Mouse (Mus musculus) embryonic stem cell, embryonic (primary cell): ENCODE data around the gene Hmgn2.
"Not testable (repeated sequence)": the region's sequence is repeated elsewhere in the genome, so short reads cannot be mapped to it uniquely, and the experiment has no call there.

ENCODE experiments used
- CTCF ChIA-PET, 4 experiments: fragments of 300-600 bp in 2 of 4; fragments of 350-600 bp in 2 of 4; sonication (Branson Sonifier 250); formaldehyde crosslinking; loops; one replicate each; lab custom pipeline; 2022; ENCODE audit warnings: inconsistent platforms in 2 of 4; lab: Charles Lee
- POLR2A ChIA-PET, 4 experiments: fragments of 300-600 bp in 2 of 4; fragments of 350-600 bp in 2 of 4; sonication (Branson Sonifier 250); formaldehyde crosslinking; loops; one replicate each; lab custom pipeline; 2022; ENCODE audit warnings: antibody characterized with exemption in 4 of 4, inconsistent platforms in 1 of 4; lab: Charles Lee

Hmgn2 gene

DNA sequence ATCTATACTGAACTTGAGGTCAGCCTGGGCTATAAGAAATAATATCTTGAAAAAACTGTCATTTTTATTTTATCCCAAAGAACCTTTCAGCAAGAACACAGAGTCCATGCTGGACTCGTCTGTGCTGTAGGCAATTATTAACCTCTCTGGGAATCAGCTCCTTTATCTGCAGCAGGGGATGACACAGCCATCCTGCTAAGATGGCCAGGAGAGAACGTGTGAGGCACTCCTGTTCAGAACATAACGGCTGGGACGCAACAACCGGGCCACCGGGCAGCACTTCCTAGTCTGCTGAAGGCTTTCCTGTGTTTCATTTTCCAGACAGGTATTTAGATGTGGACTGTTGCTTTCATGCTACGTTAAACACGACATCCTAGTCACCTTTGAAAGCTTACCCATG lies 26.2 kb upstream of the Hmgn2 start:
- ChIA-PET POLR2A (interaction anchor here in 2 of 4 experiments (0.5 to 2.2 kb wide), 8 partner anchors 8 to 133 kb away, joined by 3 to 7 read pairs (median 4); partner anchors contain the start of gene Hmgn2 (in 1 of the 2)), CTCF (interaction anchor here in 1 of 4 experiments (0.6 kb wide), 1 partner anchor 63 kb away, joined by 5 read pairs; no protein-coding TSS in a partner anchor)

DNA sequence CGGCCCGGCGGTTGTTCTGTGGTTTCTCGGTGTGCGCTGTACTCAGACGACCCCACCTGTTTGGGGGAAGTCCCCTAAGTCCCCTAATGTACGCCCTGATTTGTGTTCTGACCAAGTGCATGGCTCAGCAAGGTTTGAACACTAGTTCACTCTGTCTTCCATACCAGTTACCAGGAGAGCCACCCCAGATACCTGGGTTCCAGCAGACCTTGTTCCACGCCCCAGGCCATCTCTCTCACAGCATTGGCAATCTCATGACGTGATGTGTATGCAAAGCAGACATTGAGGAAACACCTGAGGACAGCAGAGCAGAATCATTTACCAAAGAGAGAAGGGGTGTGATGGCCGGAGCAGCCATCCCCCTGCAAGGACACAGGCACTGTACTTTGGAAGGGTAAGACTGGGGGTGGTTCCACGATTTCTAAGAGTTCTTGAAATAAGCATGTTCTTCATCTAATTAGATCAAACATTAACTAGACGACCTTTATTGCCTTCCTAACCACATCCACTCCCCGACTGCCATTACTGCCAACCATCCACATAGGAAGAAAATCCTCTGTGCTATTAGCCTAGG lies 22.7 kb upstream of the Hmgn2 start:
- CTCF ChIA-PET: no interaction called here
- POLR2A ChIA-PET: interaction anchor here in 1 of 4 experiments (1.3 kb wide), 2 partner anchors 23 kb away, joined by 3 to 4 read pairs; partner anchors contain the start of gene Hmgn2

DNA sequence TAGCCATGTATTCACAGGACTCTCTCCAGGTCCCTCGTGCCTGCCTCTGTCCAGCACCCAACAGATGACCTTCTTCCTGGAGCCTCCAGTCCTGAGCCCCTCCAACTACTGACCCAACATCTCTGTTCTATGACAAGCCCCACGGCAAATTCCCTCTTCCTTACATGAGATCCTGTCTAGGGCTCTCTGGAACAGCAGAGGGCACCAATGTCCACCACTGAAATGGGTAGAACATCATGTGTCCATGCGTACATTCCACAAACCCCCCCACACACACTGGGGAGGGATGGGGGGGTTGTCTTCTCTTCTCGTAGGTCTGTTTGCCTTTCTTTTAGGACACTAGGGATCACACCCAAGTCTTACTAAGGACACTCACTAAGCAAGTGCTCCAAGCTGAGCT lies 21.6 kb upstream of the Hmgn2 start:
- ChIA-PET CTCF (interaction anchor here in 2 of 4 experiments (0.7 to 0.8 kb wide), 2 partner anchors 23 to 134 kb away, joined by 3 to 4 read pairs; no protein-coding TSS in a partner anchor), POLR2A (interaction anchor here in 1 of 4 experiments (0.6 to 1.3 kb wide), 4 partner anchors 10 to 88 kb away, joined by 3 to 4 read pairs (median 3); partner anchors contain the start of gene Hmgn2)

DNA sequence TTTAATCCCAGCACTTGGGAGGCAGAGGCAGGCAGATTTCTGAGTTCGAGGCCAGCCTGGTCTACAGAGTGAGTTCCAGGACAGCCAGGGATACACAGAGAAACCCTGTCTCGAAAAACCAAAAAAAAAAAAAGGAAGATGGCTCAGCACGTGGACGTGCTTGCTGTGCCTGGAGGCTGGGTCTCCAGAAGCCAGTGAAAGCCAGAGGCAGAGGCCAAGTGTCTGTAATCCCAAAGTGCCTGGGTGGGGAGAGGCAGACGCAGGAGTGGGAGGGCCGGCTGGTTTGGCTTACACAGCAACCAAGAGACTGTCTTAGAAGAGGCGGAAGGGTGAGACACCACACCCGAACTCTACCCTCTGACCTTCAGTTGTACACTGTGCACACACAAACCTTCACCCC lies 19.8 kb upstream of the Hmgn2 start:
- CTCF ChIA-PET: not testable (repeated sequence)
- POLR2A ChIA-PET: interaction anchor here in 1 of 4 experiments (1.0 to 1.6 kb wide), 2 partner anchors 12 to 21 kb away, joined by 3 to 4 read pairs; no protein-coding TSS in a partner anchor

DNA sequence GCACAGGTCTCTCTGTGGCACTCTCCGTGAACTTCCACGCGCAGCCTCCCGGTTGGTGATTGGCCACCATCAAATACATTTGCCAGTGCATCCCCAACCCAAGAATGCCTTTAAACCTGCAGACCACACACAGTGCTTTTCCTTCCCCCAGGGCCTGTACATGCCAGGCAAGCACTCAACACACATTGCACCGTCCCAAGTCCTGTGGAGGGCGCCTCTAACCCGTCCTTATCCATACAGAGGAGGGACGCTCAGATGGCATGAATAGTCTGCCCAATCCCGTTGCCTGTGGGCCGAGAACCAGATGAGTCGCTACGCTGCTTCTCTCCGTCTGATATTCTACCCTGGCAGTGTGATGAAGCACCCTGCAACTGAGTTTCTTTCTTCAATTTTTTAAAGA lies 14.5 kb upstream of the Hmgn2 start:
- POLR2A ChIA-PET: no interaction called here
- CTCF ChIA-PET: no interaction called here

DNA sequence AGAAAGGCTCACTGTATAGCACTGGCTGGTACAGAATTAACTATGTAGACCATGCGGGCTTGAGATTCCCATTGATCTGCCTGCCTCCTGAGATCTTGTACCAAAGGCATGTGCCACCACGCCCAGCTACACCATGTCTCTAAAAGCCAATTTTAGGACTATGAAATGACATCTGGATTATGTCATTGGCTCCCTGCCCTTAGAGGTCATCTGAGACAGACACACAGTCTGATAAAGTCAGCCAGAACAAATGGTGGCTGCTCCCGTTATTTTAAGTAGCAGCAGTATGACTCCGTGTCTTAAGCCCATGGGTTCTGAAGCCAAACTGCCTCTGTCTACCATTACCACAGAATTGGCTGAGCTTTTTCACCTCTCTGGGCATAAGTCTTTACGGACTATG lies 12.0 kb upstream of the Hmgn2 start:
- POLR2A ChIA-PET: interaction anchor here in 2 of 4 experiments (0.6 to 4.1 kb wide), 6 partner anchors 9 to 626 kb away, joined by 3 to 20 read pairs (median 4); partner anchors contain the start of gene Hmgn2 (in 2 of the 2)
- CTCF ChIA-PET: no interaction called here

DNA sequence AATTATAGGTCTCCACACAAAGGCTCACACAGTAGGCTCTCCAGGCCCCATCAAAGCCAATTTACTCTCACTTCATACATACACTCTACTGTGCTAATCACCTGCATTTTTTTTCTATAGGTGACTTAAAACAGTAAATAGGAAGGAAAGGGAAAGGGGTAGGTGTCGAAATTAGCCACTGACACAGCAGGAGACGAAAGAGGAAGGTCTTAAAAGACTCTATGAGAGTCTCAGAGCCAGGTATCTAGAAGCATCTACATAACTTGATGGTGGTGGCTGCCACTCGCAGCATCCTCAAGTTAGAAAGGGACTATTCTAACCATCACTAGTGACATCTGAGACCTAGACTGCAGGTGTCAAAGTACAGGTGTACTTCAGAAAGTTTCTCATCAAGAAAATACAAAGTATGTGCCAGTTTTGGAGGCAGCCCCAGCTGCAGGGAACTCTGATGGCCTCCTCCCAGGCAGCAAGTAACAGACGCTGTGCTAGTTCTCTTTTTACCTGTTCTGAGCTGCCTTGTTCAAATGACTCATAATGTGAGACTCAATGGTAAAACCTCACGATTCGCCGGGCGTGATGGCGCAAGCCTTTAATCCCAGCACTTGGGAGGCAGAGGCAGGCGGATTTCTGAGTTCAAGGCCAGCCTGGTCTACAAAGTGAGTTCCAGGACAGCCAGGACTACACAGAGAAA lies 9.7 kb upstream of the Hmgn2 start:
- ChIA-PET POLR2A (interaction anchor here in 3 of 4 experiments (1.0 to 4.1 kb wide), 7 partner anchors 10 to 22 kb away, joined by 3 to 20 read pairs (median 8); partner anchors contain the start of genes Hmgn2 (in 2 of the 3) and Dhdds (in 1 of the 3)), CTCF (no interaction called here)

DNA sequence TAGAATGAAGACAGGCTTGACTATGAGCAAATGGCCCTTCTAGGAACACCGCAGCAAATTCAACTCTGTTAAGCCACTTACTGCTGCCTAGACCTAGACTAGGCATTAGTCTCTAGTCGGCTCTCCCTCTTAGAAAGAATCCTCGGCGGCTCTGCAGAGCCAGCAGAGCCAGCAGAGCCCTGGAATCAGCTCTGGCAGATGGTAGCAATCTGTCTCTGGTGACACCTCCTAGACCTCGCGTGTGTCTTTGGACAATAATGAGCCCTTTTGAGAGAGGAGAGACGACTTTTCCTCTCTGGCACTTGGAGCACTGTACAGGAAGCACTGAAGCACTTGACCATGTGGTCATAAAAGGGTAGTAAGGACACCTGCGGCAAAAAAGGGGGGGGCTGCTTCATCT lies 3.3 kb upstream of the Hmgn2 start:
- ChIA-PET POLR2A (interaction anchor here in 3 of 4 experiments (0.7 to 2.9 kb wide), 10 partner anchors 8 to 302 kb away, joined by 3 to 24 read pairs (median 4); partner anchors contain the start of gene Dhdds (in 1 of the 3)), CTCF (no interaction called here)

DNA sequence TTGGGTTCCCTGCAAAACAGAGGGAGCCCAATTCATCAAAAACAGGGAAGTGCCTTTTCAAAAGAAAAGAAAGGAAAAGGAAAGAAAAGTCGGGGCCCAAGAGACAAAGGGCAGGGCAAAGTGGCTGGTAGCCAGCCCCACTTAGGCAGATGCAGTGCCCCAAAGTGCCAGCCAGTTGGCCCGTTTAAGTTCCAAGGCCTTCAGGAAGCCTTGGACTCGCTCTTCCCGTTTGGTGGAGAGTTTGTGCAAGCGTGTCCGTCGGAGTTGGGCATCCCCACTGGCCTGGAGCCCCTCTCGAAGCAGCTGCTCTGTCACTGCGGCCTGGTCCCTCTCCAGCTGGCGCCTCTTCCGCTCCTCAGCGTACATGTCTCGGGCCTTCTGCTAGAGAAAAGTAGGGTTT lies 2.4 kb upstream of the Hmgn2 start:
- CTCF ChIA-PET: interaction anchor here in 1 of 4 experiments (0.5 kb wide), 1 partner anchor 68 kb away, joined by 5 read pairs; no protein-coding TSS in a partner anchor
- POLR2A ChIA-PET: interaction anchor here in 3 of 4 experiments (0.6 to 10.9 kb wide), 6 partner anchors 10 to 70 kb away, joined by 3 to 124 read pairs (median 5); partner anchors contain the start of gene Dhdds (in 1 of the 3)

DNA sequence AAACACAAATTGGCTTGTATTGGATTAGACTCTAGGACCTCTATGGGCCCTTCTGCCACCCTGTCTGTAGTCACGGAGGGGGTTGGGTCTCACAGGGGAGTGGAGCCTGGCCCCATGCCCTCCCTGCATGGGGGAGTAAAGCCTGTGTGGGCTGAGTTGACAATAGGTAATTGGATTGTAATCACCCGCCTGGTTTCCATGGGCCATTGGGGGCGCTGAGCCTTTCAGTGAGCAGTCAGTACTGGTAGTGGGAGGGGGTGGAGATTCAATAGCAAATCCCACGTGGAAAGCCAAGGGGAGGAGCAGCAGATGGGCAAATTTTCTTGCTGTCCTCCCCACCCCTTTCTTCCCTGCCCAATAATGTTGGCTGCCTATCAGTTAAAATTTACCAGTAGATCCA lies 1.7 kb upstream of the Hmgn2 start:
- CTCF ChIA-PET: no interaction called here
- POLR2A ChIA-PET: interaction anchor here in 2 of 4 experiments (1.0 to 10.9 kb wide), 8 partner anchors 9 to 148 kb away, joined by 4 to 124 read pairs (median 31); no protein-coding TSS in a partner anchor

DNA sequence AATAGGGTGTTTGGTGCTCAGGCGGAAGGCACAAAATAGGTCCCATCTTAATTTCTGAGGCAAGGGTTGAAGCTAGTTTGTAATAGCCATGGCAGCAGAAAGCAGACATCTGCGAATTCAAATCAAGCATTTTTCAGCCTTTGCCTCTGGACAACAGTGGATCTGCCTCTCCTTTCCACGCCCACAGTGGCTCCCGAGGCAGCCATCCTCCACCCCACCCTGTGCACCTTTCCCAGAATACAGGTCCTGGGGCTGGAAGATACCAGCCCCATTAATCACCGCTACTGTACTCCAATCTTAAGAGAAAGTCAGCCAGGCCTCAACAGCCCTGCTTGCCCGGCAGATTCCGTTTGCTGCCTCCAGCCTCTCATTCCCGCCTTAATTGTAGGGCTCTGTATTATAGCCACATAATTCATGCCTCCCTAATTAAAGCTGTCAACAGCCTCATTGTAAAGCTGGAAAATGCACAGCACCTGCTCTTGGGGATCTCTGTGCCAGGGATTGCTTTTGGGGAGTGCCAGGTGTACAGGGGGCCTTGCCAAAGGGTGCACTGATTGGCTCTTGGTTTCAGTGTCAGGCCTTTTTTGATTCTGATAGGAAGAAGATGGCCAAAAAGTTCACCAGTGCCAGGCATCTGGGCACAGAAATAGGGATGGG lies 792 bp upstream of the Hmgn2 start:
- CTCF ChIA-PET: interaction anchor here in 2 of 4 experiments (0.5 to 0.6 kb wide), 2 partner anchors 159 to 479 kb away, joined by 3 to 4 read pairs; partner anchors contain the start of gene Sh3bgrl3 (in 1 of the 2)
- POLR2A ChIA-PET: interaction anchor here in 3 of 4 experiments (0.6 to 12.7 kb wide), 36 partner anchors 8 to 218 kb away, joined by 3 to 222 read pairs (median 5); partner anchors contain the start of genes Cep85 (in 1 of the 3) and Sh3bgrl3 (in 1 of the 3)

DNA sequence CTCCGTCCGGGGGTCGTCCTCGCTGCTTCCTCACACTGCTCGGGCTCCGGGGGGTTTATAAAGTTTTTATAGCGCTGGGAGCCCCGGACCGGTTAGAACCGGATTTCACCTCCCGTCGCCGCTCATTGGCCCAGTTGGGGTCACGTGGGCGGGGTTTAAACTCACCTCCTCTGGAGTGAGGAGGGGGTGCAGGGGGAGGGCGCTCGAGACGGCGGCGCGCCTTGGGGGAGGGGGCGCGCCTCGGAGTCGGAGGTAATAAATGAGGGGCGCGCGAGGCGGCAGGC lies 642 bp downstream of the Hmgn2 start:
- ChIA-PET POLR2A (interaction anchor here (0.5 to 12.7 kb wide), 51 partner anchors 9 to 897 kb away, joined by 3 to 222 read pairs (median 5); partner anchors contain the start of genes Cep85 (in 2 of the 4), Dhdds (in 1 of the 4), Pigv (in 1 of the 4) and Rhd (in 1 of the 4)), CTCF (interaction anchor here in 3 of 4 experiments (0.8 to 1.3 kb wide), 4 partner anchors 57 to 75 kb away, joined by 3 to 5 read pairs (median 3); no protein-coding TSS in a partner anchor)

DNA sequence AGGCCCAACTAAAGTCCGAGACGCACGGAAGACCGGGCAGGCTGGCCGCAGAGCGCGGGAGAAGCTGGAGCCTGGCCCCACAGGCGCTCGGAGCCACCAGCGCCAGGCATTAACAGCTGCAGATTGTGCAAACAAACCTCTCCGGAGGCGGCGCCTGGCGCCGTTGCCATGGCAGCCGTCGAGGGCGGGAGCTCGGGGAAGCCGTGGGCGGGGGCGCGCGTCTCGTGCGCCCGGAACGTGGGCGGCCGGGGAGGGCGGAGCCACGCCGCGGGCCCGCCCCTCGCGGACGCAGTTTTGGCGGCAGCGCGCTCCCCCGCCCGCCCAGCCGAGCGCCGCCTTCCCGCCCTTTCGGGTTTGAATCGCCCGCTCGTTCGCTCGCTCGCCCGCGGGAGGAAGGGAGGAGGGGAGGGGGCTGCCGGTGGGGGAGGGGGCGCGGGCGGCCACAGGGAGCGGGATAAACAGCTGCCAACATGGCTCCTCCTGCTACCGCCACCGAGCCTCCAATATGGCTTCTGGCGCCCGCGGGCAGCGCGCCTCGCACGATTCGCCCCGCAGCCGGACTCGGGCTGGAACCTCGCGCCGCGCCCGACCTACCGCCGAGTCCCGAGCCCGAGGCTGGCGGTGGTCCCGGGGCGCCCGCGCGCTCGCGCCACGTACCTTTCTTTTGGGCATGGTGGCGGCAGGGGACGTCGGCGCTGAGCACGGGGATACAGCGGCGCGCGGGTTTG lies 1.1 kb downstream of the Hmgn2 start:
- CTCF ChIA-PET: interaction anchor here (0.5 to 1.8 kb wide), 8 partner anchors 34 to 68 kb away, joined by 3 to 7 read pairs (median 4); no protein-coding TSS in a partner anchor

DNA sequence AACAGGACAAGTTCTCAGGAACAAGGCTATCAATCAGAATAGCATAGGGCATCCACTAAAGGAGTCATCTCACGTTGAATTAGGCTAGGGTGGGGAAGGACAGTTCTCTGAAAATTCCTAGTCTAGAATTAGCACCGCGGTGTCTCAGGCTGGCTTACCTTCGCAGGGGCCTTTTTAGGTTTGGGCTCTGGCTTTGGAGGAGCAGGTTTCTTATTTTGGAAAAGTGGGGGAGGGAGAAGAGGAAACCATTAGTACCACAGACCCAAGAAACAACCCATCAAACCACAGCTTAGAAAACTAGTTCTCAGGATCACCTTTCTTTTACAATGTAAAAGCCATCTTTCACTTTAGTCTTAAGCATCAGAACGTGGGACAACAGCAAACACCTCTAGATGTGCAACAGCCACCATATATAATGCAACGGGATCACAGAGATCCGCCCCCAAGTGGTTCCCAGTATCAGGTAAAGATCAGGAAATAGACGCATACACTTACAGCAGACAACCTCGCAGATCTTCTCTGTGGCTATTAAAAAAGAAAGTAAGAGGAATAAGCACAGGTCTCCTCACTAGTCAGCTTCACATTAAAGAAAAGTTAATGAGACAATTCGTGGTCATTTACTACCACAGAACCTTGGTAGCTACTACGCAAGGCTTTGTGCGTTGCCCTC lies 2.0 kb downstream of the Hmgn2 start:
- ChIA-PET POLR2A (interaction anchor here (0.5 to 12.7 kb wide), 68 partner anchors 8 to 1744 kb away, joined by 3 to 222 read pairs (median 4); partner anchors contain the start of genes Cep85 (in 2 of the 4), Sh3bgrl3 (in 2 of the 4), Crybg2 (in 1 of the 4) and Gpatch3 (in 1 of the 4)), CTCF (interaction anchor here in 3 of 4 experiments (0.6 to 1.8 kb wide), 4 partner anchors 33 to 69 kb away, joined by 3 to 7 read pairs (median 4); no protein-coding TSS in a partner anchor)

More for the DNA sequence above, 1.1 kb downstream of the Hmgn2 start:
- POLR2A ChIA-PET: interaction anchor here (0.5 to 12.7 kb wide), 82 partner anchors 8 to 1743 kb away, joined by 3 to 222 read pairs (median 4); partner anchors contain the start of genes Cep85 (in 2 of the 4), Sh3bgrl3 (in 2 of the 4), Crybg2 (in 1 of the 4) and Gpatch3 (in 1 of the 4)

DNA sequence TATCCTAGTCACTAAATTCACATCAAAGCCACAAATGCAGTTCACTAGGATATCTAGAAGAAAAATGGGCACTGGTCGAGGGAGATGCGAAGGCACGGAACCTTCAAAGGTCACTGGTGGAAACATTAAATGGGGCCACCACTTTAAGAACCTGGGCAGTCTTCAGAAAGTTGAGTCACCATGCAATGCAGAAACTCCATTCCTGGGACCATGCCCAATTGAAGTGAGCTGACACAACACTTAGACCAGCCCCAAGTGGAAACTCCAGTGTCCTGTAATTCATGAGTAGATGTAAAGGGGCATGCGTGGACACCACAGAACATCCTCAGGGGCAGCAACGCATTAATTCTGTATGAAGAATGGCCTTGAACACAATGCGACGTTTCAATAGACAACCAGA lies 5.9 kb downstream of the Hmgn2 start:
- ChIA-PET POLR2A (interaction anchor here (0.6 to 12.7 kb wide), 32 partner anchors 9 to 716 kb away, joined by 3 to 222 read pairs (median 4); partner anchors contain the start of genes Rps6ka1 (in 1 of the 4) and Sh3bgrl3 (in 1 of the 4)), CTCF (interaction anchor here in 2 of 4 experiments (0.7 to 1.7 kb wide), 3 partner anchors 50 to 468 kb away, joined by 3 to 9 read pairs (median 4); no protein-coding TSS in a partner anchor)

DNA sequence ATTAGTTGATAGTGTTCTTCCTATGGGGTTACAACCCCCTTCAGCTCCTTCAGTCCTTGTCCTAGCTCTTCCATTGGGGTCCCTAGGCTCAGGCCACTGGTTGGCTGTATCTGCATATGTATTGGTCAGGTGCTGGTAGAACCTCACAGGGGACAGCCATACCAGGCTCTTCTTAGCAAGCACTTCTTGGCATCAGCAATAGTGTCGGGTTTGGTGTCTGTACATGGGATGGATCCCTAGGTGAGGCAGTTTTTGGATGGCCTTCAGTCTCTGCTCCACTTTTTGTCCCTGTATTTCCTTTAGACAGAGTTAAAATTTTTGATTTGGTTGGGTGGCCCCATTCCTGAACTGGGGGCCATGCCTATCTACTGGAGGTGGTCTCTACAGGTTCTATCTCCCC lies 9.6 kb downstream of the Hmgn2 start:
- ChIA-PET CTCF (interaction anchor here in 1 of 4 experiments (0.6 kb wide), 1 partner anchor 136 kb away, joined by 6 read pairs; no protein-coding TSS in a partner anchor), POLR2A (interaction anchor here in 3 of 4 experiments (0.6 to 12.7 kb wide), 16 partner anchors 8 to 405 kb away, joined by 3 to 222 read pairs (median 4); partner anchors contain the start of genes Hmgn2 (in 2 of the 3), Nr0b2 (in 1 of the 3) and Rps6ka1 (in 1 of the 3))
